Mouse (Mus musculus): ENCODE results near the gene Fosb. TPM values are rescaled to one million over a fixed set of nuclear protein-coding genes. Genes with fewer than 3 reads are reported as not detected.

Fosb gene
- polyA plus RNA-seq (2014; fragmentation: Nextera tagmentation; extraction: Ambion mirVana): 0.04 TPM in 1 of 2 replicates, not detected in the other

DNA sequence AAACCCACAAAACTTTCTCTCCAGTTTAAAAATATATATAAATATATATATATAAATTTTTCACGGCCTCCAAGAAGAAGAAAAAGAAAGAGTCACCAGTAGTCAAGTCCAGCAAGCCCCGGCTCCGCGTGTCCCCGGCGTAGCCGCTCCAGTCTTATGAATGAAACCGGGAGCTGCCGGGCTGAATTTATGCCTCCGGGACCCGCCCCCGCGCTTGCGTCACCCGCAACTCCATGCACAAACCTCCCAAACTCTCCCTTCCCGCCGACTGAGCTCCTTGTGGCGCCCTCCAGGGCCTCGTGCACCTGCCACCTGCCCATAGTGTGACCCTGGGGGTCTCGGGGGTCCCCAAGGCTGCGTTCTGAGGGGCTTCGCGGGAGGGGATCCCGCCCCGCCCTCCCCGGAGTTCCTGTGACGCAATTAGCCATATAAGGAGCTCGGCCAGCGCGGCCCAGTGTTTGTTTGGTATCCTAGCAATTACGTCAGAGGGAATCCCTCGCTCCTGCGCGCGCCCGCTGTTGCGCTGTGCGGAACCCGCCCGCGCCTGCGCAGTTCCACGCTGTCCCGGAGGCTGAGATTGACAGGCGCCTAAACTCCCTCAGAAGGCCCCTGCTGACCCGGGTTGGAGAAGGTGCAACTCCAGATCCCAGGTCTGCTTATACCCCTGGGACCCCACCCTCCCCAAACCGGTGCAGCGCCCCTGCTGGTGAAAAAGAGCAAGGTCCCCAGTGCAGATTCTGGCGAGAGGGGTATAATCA, at the start of gene Fosb:
Gene Fosb (minus strand): TSS at position 168 of the 758 bp plus-strand sequence.
- H3K4me3 ChIP-seq (ENCODE audit: low read depth, low read length): peak within 1 kb of the TSS; percentile 61
- DNase-seq (ENCODE audit: low spot score, missing footprints) (peak; percentile 100), ATAC-seq (ENCODE audit: low FRiP score) (peak; percentile 86)
- under 1% methylated on average over 49 of the region's 49 CpGs for WGBS
- H3K36me3 ChIP-seq (ENCODE audit: control insufficient read depth, insufficient read depth, low read length): no peaks in the 10 kb centered on the region
- peak within 1 kb of the TSS; percentile 49 for H3K9ac ChIP-seq (ENCODE audit: low read length)
- H3K27me3 ChIP-seq (ENCODE audit: control insufficient read depth, insufficient read depth, low read length): peaks cover 26% of the 10 kb centered on the region
- H3K9me3 ChIP-seq (ENCODE audit: control insufficient read depth, low read length): no peaks in the 10 kb centered on the region
- peak within 1 kb of the TSS; percentile 73 for H3K4me2 ChIP-seq
- H3K4me1 ChIP-seq (ENCODE audit: control insufficient read depth, insufficient read depth, low read length): peaks cover 18% of the 10 kb centered on the region
- H3K27ac ChIP-seq (ENCODE audit: low read depth, low read length): no peak within 1 kb of the TSS

- Histone ChIP-seq H3K4me1 (ENCODE audit: control insufficient read depth, insufficient read depth, low read length) (peaks cover 27% of the 10 kb centered on the region), H3K27me3 (ENCODE audit: control insufficient read depth, insufficient read depth, low read length) (no peaks in the 10 kb centered on the region), H3K4me3 (ENCODE audit: low read depth, low read length) (peak within 1 kb of the TSS; percentile 70), H3K9ac (ENCODE audit: low read length) (peak within 1 kb of the TSS; percentile 70), H3K9me3 (ENCODE audit: control insufficient read depth, low read length) (no peaks in the 10 kb centered on the region), H3K4me2 (peak within 1 kb of the TSS; percentile 83), H3K36me3 (ENCODE audit: control insufficient read depth, insufficient read depth, low read length) (peaks cover 10% of the 10 kb centered on the region), H3K27ac (ENCODE audit: low read depth, low read length) (peak within 1 kb of the TSS; percentile 20; the same call in 1 of the 2 replicates)
- WGBS: under 1% methylated on average over 29 of the region's 31 CpGs
- DNase-seq (ENCODE audit: low spot score, missing footprints) (peak; percentile 99), ATAC-seq (ENCODE audit: low FRiP score) (peak; percentile 73)
Measured at GRCm38 (mm10) chr7:19359299-19359891, 49.5 kb upstream of the Fosb start, which contains the start of the genes Cd3eap and Ppp1r13l. TSS of gene Cd3eap (minus strand) at chr7:19359483. TSS of gene Ppp1r13l (plus strand) at chr7:19359749.

- peaks cover 27% of the 10 kb centered on the region for H3K4me1 ChIP-seq (ENCODE audit: control insufficient read depth, insufficient read depth, low read length)
- no peaks in the 10 kb centered on the region for H3K9me3 ChIP-seq (ENCODE audit: control insufficient read depth, low read length)
- peak overlapping the region; percentile 70 for H3K9ac ChIP-seq (ENCODE audit: low read length)
- H3K36me3 ChIP-seq (ENCODE audit: control insufficient read depth, insufficient read depth, low read length): peaks cover 15% of the 10 kb centered on the region
- WGBS: 28% methylated on average over 13 of the region's 13 CpGs
- no peak overlapping the region for H3K27ac ChIP-seq (ENCODE audit: low read depth, low read length)
- H3K4me3 ChIP-seq (ENCODE audit: low read depth, low read length): peak overlapping the region; percentile 70
- ATAC-seq (ENCODE audit: low FRiP score): no peak
- H3K27me3 ChIP-seq (ENCODE audit: control insufficient read depth, insufficient read depth, low read length): no peaks in the 10 kb centered on the region
- peak overlapping the region; percentile 83 for H3K4me2 ChIP-seq
- no peak for DNase-seq (ENCODE audit: low spot score, missing footprints)
Measured at GRCm38 (mm10) chr7:19358634-19359033, 48.8 kb upstream of the Fosb start.

DNA sequence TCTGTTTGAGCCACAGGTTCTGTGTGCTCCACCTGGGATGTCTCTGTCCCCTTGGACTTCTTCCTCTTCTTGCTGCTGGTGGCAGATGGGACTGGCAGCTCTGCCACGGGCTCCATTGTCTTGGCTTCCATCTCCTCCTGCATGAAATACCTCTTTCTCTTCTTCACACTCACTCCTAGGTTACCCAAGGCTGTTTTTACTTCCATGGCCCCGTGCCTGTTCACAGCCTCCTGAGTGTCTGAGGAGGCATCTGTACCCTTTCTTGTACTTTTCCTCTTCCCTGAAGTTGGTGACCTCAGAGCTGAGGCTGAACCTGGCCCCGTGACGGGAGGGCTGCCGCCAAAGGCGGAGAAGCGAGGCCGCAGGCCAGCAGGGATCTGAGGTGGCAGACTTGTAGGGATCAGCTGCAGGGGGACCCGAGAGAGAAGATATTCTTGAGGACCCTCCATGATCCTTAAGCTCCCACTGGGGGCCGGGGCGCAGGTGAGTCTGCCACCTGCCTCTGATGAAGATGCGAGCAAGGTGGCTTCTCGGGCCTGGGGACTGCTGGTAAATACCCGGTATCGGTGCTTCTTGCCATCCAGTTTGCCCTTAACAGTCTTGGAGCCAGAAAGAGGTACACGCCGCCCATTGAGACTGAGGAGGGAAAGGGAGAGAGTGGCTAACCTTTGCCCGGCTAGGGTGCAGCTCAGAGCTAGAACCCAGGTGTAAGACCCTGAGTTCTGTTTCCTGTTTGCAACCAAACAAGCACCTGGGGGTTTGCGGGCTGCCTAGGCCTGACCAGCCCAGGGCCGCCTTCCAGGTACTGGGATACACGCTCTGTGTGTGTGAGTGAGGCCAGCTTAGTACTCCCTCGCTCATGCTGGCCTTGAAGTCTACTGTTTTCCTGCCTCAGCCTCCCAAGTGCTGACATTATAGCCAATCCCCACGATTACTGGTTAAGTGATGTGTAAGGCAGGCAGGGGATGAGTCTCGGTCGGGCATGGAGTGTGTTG, 47.8 kb upstream of the Fosb start:
- 92% methylated on average over 25 of the region's 25 CpGs for WGBS

GRCm38 (mm10) chr7:19356311-19356710, 46.5 kb upstream of the Fosb start:
- Histone ChIP-seq H3K9me3 (ENCODE audit: control insufficient read depth, low read length) (no peaks in the 10 kb centered on the region), H3K36me3 (ENCODE audit: control insufficient read depth, insufficient read depth, low read length) (peaks cover 19% of the 10 kb centered on the region), H3K27ac (ENCODE audit: low read depth, low read length) (no peak overlapping the region), H3K4me3 (ENCODE audit: low read depth, low read length) (no peak overlapping the region), H3K4me2 (no peak overlapping the region), H3K9ac (ENCODE audit: low read length) (no peak overlapping the region), H3K27me3 (ENCODE audit: control insufficient read depth, insufficient read depth, low read length) (no peaks in the 10 kb centered on the region), H3K4me1 (ENCODE audit: control insufficient read depth, insufficient read depth, low read length) (peaks cover 15% of the 10 kb centered on the region)
- no peak for ATAC-seq (ENCODE audit: low FRiP score)
- 80% methylated on average over 10 of the region's 10 CpGs for WGBS
- peak; percentile 79 for DNase-seq (ENCODE audit: low spot score, missing footprints)

More for the DNA sequence above, 47.8 kb upstream of the Fosb start:
- Histone ChIP-seq H3K27ac (ENCODE audit: low read depth, low read length) (no peak overlapping the region), H3K9me3 (ENCODE audit: control insufficient read depth, low read length) (no peaks in the 10 kb centered on the region), H3K4me3 (ENCODE audit: low read depth, low read length) (peak overlapping the region; percentile 70; the same call in 1 of the 2 replicates), H3K27me3 (ENCODE audit: control insufficient read depth, insufficient read depth, low read length) (no peaks in the 10 kb centered on the region), H3K4me1 (ENCODE audit: control insufficient read depth, insufficient read depth, low read length) (peaks cover 25% of the 10 kb centered on the region), H3K4me2 (peak overlapping the region; percentile 83; the same call in 1 of the 2 replicates), H3K9ac (ENCODE audit: low read length) (peak overlapping the region; percentile 70; the same call in 1 of the 2 replicates), H3K36me3 (ENCODE audit: control insufficient read depth, insufficient read depth, low read length) (peaks cover 15% of the 10 kb centered on the region)
- no peak for ATAC-seq (ENCODE audit: low FRiP score)
- DNase-seq (ENCODE audit: low spot score, missing footprints): no peak

- ATAC-seq (ENCODE audit: low FRiP score): no peak
- H3K4me1 ChIP-seq (ENCODE audit: control insufficient read depth, insufficient read depth, low read length): peaks cover 9% of the 10 kb centered on the region
- no peak overlapping the region for H3K4me3 ChIP-seq (ENCODE audit: low read depth, low read length)
- no peak overlapping the region for H3K9ac ChIP-seq (ENCODE audit: low read length)
- H3K27me3 ChIP-seq (ENCODE audit: control insufficient read depth, insufficient read depth, low read length): no peaks in the 10 kb centered on the region
- no peak overlapping the region for H3K27ac ChIP-seq (ENCODE audit: low read depth, low read length)
- no peak overlapping the region for H3K4me2 ChIP-seq
- H3K9me3 ChIP-seq (ENCODE audit: control insufficient read depth, low read length): no peaks in the 10 kb centered on the region
- no peak for DNase-seq (ENCODE audit: low spot score, missing footprints)
- H3K36me3 ChIP-seq (ENCODE audit: control insufficient read depth, insufficient read depth, low read length): peaks cover 29% of the 10 kb centered on the region
- WGBS: 95% methylated on average over 5 of the region's 5 CpGs
Measured at GRCm38 (mm10) chr7:19354991-19355390, 45.1 kb upstream of the Fosb start.

DNA sequence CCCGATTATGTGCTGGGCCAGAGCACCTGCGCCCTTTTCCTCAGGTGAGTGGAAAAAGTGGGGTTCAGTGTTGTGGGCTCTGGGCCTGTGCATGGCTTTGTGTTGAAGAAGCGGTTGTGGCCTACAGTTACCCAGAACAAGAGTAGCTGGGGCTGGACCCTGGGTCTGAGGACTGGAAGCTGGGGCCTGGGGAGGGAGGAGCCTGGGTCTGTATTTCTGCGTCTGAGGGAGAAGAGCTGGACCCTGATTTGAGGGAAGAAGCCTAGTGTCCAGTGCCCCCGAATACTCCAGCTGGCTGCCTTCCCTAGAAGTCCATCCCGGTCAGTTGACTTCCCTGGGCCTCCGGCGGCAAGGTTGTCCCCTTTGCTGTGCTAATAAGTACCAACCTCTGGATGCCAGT, 40.4 kb upstream of the Fosb start:
- Histone ChIP-seq H3K27ac (ENCODE audit: low read depth, low read length) (no peak overlapping the region), H3K4me1 (ENCODE audit: control insufficient read depth, insufficient read depth, low read length) (peaks cover 6% of the 10 kb centered on the region; the same call in 1 of the 2 replicates), H3K27me3 (ENCODE audit: control insufficient read depth, insufficient read depth, low read length) (no peaks in the 10 kb centered on the region), H3K36me3 (ENCODE audit: control insufficient read depth, insufficient read depth, low read length) (peaks cover 28% of the 10 kb centered on the region), H3K9me3 (ENCODE audit: control insufficient read depth, low read length) (no peaks in the 10 kb centered on the region), H3K4me3 (ENCODE audit: low read depth, low read length) (no peak overlapping the region), H3K4me2 (no peak overlapping the region), H3K9ac (ENCODE audit: low read length) (no peak overlapping the region)
- ATAC-seq (ENCODE audit: low FRiP score) (no peak), DNase-seq (ENCODE audit: low spot score, missing footprints) (no peak)
- 95% methylated on average over 8 of the region's 8 CpGs for WGBS

DNA sequence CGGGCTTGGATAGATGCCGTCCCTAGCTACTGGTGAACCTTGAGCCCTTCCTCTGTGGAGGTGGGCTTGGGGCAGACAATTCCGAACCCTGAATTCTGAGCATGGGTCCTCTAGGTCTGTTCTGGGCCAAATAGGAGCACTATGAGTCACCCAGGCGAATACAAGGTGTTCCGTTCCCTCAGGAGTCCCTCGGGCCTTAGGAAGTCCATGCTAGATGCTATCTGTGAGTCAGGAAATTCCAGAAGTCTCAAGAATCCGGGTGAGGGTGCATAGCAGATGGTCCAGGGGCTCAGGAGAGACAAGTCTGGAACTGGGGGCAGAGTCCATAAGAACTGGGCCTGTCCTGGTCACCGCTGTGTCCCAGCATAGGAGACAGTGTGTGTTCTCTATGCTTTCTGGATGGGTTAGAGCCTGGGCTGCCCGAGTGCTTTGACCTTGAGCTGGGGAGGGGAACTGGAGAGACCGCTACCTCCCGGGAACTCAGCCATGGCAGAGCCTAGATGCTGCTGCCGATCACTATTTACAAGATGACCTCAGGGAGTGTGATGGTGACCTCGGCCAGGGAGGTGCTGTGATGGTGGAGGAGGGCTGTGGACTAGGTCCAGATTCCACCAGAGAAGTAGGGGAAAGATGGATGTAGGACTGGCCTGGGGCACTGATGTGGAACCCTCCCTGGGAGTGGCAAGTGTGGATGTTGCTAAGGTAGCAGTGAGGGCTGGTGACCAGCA, 39.5 kb upstream of the Fosb start:
- no peak overlapping the region for H3K4me3 ChIP-seq (ENCODE audit: low read depth, low read length)
- peak; percentile 35 for DNase-seq (ENCODE audit: low spot score, missing footprints)
- WGBS: 90% methylated on average over 13 of the region's 13 CpGs
- H3K9me3 ChIP-seq (ENCODE audit: control insufficient read depth, low read length): no peaks in the 10 kb centered on the region
- H3K4me2 ChIP-seq: no peak overlapping the region
- H3K27ac ChIP-seq (ENCODE audit: low read depth, low read length): no peak overlapping the region
- no peak overlapping the region for H3K9ac ChIP-seq (ENCODE audit: low read length)
- H3K4me1 ChIP-seq (ENCODE audit: control insufficient read depth, insufficient read depth, low read length): peaks cover 9% of the 10 kb centered on the region
- H3K27me3 ChIP-seq (ENCODE audit: control insufficient read depth, insufficient read depth, low read length): no peaks in the 10 kb centered on the region
- no peak for ATAC-seq (ENCODE audit: low FRiP score)
- peaks cover 23% of the 10 kb centered on the region for H3K36me3 ChIP-seq (ENCODE audit: control insufficient read depth, insufficient read depth, low read length)

Data from midbrain, embryonic 11.5 days (tissue).